Mouse (Mus musculus) ovary, postnatal 10 days (tissue): Measurements from ENCODE around the gene Gm10382.
A peak's percentile ranks its signal among the peaks of the same experiment; 100 is the strongest.
"Not testable (repeated sequence)": the region's sequence is repeated elsewhere in the genome, so short reads cannot be mapped to it uniquely, and the experiment has no call there.

Source experiments
- DNase-seq: peaks from one replicate; pipeline ENCODE4 v3.0.0; 2022; ENCODE audit warnings: low spot score

The Gm10382 gene

DNA sequence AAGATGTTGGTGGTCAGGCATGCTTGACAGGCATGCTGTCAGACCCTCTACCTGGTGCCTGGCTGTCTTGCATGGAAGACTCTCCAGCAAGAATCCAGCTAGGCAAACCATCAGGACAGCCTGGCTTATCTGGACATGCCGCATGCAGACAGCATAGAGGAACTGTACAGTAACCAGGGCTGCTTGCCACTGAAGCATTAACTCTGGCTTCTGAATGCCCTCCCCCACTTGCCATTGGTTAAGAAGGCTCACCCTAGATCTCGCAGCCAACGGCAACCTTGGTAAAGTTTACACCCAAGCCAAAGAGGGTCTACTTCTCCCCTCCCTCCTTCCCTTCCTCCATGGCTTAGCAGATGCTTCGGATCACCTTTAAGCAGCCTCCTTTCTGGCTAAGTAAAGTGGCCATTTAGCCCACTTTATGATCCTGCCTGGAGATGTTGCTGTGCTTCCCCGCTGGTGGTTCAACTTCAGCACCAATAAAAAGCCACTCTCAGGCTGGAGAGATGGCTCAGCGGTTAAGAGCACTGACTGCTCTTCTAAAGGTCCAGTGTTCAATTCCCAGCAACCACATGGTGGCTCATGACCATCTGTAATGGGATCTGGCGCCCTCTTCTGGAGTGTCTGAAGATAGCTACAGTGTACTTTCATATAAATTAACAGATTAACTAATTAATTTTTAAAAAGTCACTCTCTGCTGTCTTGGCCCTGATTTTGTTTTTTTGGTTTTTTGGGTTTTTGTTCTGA is 18.0 kb upstream of the Gm10382 start:
- no peak for DNase-seq

- no peak for DNase-seq
Observed at GRCm38 (mm10) chr5:125372027-125372426, 17.1 kb upstream of the Gm10382 start.

DNA sequence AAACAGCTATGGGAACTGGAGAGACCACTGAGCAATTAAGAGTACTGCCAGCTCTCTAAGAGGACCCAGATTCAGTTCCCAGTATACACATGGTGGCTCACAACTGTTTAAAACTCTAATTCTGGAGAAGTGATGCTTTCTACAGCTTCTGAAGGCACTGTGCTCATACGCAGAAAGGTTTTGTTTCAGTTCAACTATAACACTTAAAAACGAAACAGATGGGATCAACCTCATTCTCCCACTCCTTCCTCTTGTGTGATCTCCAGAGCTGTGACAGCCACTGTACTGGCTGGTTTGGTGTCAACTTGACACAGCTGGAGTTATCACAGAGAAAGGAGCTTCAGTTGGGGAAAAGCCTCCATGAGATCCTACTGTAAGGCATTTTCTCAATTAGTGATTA is 13.3 kb upstream of the Gm10382 start:
- no peak for DNase-seq

DNA sequence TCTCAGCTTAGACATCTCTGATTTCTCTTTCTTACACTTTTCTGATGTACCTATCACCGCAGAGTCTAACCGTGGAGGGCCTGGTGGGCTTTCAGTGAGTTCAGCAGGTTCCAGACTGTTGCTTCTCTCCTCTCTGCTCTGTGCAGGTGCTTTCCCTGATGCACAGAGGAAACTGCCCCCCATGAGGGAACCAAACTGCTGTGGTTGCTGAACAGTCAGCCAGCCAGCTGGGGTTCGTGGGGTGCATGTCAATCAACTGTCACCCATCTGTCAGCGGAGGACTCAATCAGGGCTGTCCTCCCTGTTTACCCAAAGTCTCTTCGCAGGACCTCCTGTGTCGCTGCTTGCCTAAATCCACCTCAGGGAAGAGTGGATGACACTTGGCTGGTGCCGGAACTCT is 11.9 kb upstream of the Gm10382 start:
- DNase-seq = no peak

DNA sequence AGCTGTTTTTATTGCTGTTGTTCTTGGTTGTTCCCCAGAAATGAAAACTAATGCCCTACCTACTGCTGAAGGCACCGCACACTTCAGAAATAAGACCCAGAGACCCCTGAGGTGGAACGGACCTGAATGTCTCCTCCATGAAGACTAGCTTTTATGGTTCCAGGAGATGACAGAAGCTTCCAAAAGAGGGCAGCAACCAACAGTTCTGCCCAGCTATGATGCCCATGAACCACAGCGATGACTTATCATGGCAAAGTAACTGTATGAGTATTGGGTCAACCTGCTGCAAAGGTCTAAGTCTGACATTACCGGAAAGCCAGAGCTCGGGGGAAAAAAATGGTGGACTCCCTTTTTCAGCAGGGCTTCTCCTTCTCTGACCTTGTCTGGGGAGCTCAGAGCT is 10.2 kb upstream of the Gm10382 start:
- no peak for DNase-seq

DNA sequence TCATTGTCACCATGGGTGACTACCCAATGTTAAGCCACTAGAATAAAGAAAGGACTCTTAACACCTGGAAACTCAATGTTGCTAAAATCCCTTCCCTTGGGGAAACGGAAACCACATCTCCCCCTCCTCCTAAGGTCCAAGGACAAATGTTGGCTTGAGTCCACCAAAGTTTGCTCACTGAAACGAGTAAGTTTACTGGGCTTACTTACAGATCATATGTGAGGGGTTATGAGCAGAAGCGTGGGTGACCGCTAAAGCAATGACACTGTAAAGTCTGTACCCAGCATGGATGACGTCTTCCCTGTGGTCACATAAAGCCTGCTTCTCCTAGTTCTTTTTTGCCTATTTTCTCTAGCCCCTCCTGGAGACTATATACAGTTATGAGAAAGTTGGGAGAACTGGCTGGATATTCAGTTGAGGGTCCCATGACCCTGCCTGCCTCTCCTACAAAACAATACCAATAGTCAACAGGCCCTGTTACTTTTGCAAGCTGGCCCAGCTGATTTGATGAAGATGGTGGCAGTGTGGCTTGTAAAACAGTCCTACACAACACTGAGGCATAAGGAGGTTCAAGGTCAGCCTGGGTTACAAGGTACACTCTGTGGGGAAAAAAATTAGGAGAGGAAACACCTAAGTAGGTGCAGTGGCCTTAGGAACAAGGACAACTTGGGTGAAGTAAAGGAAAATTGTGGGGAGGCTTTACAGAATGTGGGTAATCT is 7.0 kb upstream of the Gm10382 start:
- no peak for DNase-seq

DNA sequence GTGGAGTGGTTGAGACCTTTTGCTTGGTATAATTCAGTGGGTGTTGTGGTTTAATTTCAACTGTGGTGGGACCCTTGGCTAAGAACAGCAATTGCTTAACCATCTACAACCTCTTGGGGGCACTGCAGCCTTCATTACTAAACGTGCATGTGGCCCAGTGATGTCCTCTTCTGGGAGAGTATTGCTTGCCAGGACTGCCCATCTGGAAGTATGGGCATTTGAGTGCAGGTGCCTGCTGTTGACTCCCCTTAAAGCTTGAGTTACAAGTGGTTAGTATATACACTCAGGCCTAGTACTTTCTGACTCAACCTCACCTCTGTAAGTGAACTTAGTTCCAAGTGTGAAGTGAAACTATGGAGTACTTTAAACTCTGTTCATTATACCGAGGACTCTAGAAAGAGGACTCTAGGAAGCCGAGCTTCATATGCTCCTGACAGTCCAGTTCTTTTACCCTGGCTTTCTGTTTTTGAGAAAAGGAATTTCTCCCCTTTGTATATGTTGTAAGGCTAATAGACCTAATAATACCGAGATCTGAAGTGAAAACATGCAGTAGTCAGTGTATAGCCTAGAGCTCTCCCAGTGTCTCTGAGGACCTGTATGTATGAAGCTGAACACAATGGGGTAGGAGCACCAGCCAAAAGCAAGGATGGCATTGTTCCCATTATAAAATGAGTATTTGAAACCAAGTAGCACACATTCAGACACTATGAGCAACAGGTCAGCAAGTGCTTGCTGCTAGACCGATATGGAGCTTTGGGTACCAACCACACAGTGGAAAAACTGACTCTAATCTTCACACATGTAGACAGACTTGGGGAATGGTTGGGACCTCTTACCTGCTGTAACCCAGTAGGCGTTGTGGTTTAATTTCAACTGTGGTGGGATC is 6.2 kb upstream of the Gm10382 start:
- DNase-seq = no peak

- no peak for DNase-seq
Observed at GRCm38 (mm10) chr5:125383637-125384420, 5.3 kb upstream of the Gm10382 start.

DNA sequence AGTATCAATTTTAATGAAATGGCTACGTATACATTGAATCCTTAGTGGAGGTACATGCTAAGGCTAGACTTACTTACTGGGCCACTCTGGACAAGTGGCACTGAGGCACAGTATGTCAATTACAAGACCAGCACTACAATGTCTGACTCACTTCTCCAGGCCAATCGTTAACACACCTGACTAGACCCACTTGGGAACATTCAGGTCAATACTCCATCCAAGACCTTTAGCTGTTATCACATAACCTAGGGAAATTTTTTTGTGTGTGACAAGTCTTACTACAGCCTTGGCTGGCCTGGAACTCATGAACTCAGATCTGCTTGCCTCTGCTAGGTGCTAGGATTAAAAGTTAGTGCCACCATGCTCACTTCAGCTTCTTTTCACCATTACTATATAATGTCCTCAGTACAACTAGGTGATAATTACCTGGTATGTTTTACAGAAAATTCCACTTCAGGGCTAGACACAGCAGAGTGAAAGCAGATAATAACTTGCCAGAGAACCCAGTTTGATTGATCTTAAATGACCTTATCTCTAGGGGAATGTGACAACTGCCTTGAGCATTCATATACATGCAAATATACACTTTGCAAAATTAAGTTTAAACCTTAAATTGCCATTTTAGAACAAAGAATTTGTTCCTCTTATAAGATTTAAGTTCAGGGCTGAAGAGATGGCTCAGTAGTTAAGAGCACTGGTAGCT is 4.5 kb upstream of the Gm10382 start:
- no peak for DNase-seq

DNA sequence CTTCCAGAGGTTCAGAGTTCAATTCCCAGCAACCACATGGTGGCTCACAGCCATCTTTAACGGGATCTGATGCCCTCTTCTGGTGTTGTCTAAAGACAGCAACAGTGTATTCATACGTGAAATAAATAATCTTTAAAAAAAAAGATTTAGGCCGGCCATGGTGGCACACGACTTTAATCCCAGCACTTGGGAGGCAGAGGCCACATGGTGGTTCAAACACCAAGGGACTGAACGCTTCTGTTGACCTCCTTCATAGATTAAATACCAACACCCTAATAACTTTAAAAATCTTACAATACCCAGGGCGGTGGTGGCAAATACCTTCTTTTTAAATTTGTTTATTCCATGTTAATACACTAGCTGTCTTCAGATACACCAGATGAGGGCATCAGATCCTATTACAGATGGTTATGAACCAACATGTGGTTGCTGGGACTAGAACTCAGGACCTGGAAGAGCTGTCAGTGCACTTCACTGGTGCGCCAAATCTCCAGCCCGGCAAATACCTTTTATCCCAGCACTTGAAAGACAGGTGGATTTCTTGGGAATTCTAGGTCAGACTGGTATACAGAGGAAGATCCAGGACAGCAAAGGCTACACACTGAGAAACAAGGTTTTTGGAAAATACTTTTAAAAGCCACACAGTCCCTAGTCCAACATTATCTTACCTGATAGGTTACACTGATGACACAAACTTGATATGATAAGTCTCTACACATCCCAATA is 3.7 kb upstream of the Gm10382 start:
- DNase-seq = no peak

- DNase-seq = not testable (repeated sequence)
Observed at GRCm38 (mm10) chr5:125387295-125387694, 1.8 kb upstream of the Gm10382 start.

- no peak for DNase-seq
Observed at GRCm38 (mm10) chr5:125388358-125389092, 597 bp upstream of the Gm10382 start.

DNA sequence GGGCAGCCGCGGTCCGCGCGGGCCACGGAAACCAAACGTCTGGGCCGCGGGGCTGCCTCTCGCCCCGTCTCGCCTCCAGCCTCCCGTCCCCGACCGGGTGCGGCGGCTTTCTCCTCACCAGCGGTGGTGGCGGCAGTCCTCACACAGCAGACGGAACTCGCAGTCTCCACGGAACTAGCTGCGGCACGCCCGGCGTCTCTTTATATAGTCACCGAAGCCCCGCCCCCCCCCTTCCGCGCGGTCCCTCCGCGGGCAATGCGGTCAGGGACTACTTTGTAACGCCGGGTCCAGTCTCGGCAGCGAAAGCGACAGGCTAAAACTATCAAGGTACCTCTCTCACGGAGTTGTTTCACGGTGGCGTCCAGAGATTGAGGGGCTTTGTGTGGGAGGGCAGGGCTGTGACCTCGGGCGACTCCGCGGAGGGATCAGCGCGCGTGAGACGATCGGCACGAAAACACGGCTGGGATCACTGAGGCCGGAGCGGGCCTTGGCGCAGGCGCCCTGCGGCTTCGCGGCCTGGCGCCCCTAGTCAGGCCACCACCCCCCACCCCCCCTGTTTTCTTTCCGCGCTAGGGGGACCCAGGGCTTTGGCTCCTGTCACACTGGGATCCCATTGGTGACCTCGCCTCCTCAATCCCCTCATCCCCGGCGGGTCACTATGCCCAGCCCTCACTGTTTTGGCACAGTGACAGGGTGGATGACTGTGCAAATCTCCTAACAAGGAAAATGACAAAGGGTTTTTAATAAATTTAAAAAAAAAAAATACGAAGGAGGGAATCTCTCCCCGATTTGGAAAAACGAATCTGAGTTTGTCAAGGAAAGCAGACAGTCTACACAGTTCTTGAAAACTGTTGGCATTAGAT is 688 bp downstream of the Gm10382 start, which contains the start of gene Ubc:
TSS of gene Ubc (minus strand) at position 624 of the 863 bp plus-strand sequence.
- DNase-seq = peak; percentile 93

- DNase-seq = no peak
Observed at GRCm38 (mm10) chr5:125390906-125391477, 1.9 kb downstream of the Gm10382 start.

DNA sequence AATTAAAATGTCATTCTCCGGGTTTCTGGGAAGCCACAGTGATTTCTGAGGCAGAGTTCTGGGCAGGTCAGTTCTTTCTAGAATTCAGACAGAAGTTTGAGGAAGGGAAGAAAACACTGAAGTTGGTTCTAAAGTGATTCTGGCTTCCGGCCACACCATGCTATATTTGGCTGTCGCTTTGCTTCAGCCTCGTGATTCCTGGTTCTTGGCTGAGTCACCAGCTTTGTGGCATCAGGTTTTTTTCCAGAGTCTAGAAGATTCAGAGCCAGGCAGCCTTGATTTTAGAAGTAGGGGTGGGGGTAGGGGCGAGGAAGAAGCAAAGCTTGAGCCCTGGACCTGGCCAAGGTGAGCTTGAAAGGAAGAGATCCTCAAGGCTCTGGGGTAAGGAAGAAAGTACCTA is 2.5 kb downstream of the Gm10382 start:
- no peak for DNase-seq

DNA sequence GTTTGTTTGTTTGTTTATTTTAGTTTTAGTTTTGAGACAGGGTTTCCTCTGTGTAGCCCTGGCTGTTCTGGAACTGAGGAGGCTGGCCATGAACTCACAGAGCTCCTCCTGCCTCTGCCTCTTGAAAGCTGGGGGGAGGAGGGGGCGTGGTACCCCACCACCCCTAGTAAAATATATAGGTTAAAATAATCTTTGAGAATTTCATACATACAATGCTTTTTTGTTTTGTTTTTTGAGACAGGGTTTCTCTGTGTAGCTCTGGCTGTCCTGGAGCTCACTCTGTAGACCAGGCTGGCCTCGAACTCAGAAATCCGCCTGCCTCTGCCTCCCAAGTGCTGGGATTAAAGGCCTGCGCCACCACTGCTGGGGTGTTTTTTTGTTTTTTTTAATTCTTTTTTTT is 3.1 kb downstream of the Gm10382 start:
- not testable (repeated sequence) for DNase-seq

GRCm38 (mm10) chr5:125392618-125392976 is 3.5 kb downstream of the Gm10382 start:
- DNase-seq = no peak

GRCm38 (mm10) chr5:125392977-125393621 is 4.0 kb downstream of the Gm10382 start:
- peak; percentile 95 for DNase-seq
